Mouse (Mus musculus) brain, embryonic 14.5 days (tissue): ENCODE measurements around the gene Lrrc18.

ENCODE experiments used
- CTCF ChIP-seq: fragments of 200-500 bp; IDR thresholded peaks from 2 replicates; pipeline ENCODE4 v1.5.1; 2012; ENCODE audit warnings: inconsistent platforms, mild to moderate bottlenecking, moderate library complexity, borderline replicate concordance; ENCODE audit not compliant: insufficient read depth, insufficient read length; ENCODE audit errors: extremely low read depth
- POLR2A ChIP-seq: fragments of 200-500 bp; IDR thresholded peaks from 2 replicates; pipeline ENCODE4 v1.6.1; 2012; ENCODE audit warnings: mild to moderate bottlenecking, inconsistent platforms, borderline replicate concordance; ENCODE audit not compliant: poor library complexity, insufficient read depth, insufficient read length, severe bottlenecking; ENCODE audit errors: extremely low read depth

DNA sequence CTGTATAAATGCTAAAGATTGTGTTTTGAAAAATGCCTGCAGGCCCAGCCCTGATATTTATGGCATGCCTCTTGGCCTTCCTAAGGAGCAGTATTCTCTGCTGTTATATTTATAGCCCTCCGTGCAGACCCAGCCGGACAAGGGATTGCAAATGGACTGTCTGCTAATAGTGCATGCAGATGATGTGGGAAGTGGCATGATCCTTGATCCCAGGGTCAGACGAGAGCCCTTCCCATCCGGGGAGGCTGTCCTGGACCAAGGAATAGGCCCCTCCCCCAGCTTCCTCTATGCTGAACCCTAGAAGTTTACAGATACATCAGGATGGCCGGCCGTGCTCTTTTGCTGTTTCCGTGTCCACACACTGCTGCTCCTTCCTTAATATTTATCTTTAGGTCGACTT lies 32.5 kb upstream of the Lrrc18 start:
- TF ChIP-seq CTCF (no peak), POLR2A (no peak)
